Mouse (Mus musculus): ENCODE measurements around the gene 1110004F10Rik. TPM values are rescaled to one million over a fixed set of nuclear protein-coding genes. Genes with fewer than 3 reads are reported as not detected.

Gene 1110004F10Rik
- polyA plus RNA-seq, 1 experiment from 2014 or later = 319 TPM

GRCm38 (mm10) chr7:116103091-116103490 is 63.9 kb downstream of the 1110004F10Rik start:
- no peak overlapping the region for H3K27ac ChIP-seq (replicated peaks)
- no peaks in the 10 kb centered on the region for H3K9me3 ChIP-seq
- 97% methylated on average over 9 of the region's 9 CpGs for whole genome bisulfite sequencing
- ATAC-seq (ENCODE audit: low FRiP score, low read depth) = no peak
- peaks cover 2% of the 10 kb centered on the region; the same call in 1 of the 2 replicates for H3K4me1 ChIP-seq
- H3K36me3 ChIP-seq = peaks cover 73% of the 10 kb centered on the region
- no peak overlapping the region for H3K4me2 ChIP-seq (replicated peaks)
- H3K4me3 ChIP-seq = no peak overlapping the region
- H3K27me3 ChIP-seq = no peaks in the 10 kb centered on the region
- H3K9ac ChIP-seq (replicated peaks) = no peak overlapping the region

GRCm38 (mm10) chr7:116110661-116111060 is 71.5 kb downstream of the 1110004F10Rik start:
- H3K4me2 ChIP-seq (replicated peaks) = no peak overlapping the region
- no peak overlapping the region for H3K9ac ChIP-seq (replicated peaks)
- 0 out of 2 replicates have a peak, but pooled peaks cover 2% of the 10 kb centered on the region for H3K4me1 ChIP-seq
- no peaks in the 10 kb centered on the region for H3K9me3 ChIP-seq
- ATAC-seq (ENCODE audit: low FRiP score, low read depth) = no peak
- peaks cover 22% of the 10 kb centered on the region for H3K36me3 ChIP-seq
- H3K4me3 ChIP-seq = no peak overlapping the region
- no peaks in the 10 kb centered on the region; the same call in 1 of the 2 replicates for H3K27me3 ChIP-seq
- no peak overlapping the region for H3K27ac ChIP-seq (replicated peaks)
- 79% methylated on average over 3 of the region's 3 CpGs for WGBS

- Histone ChIP-seq H3K27me3 (no peaks in the 10 kb centered on the region; the same call in 1 of the 2 replicates), H3K9ac (replicated peaks) (no peak overlapping the region), H3K4me3 (no peak overlapping the region), H3K4me2 (replicated peaks) (no peak overlapping the region), H3K9me3 (no peaks in the 10 kb centered on the region), H3K27ac (replicated peaks) (no peak overlapping the region), H3K4me1 (0 out of 2 replicates have a peak, but pooled peaks cover 2% of the 10 kb centered on the region), H3K36me3 (peaks cover 13% of the 10 kb centered on the region)
- ATAC-seq (ENCODE audit: low FRiP score, low read depth) = no peak
- 83% methylated on average over 6 of the region's 6 CpGs for WGBS
Measured at GRCm38 (mm10) chr7:116111546-116111945, 72.3 kb downstream of the 1110004F10Rik start.

GRCm38 (mm10) chr7:116115216-116115930 is 76.2 kb downstream of the 1110004F10Rik start:
- no peak for ATAC-seq (ENCODE audit: low FRiP score, low read depth)
- Histone ChIP-seq H3K4me1 (0 out of 2 replicates have a peak, but pooled peaks cover 5% of the 10 kb centered on the region), H3K27ac (replicated peaks) (no peak overlapping the region), H3K9me3 (no peaks in the 10 kb centered on the region), H3K9ac (replicated peaks) (no peak overlapping the region), H3K36me3 (no peaks in the 10 kb centered on the region), H3K4me2 (replicated peaks) (no peak overlapping the region), H3K27me3 (no peaks in the 10 kb centered on the region; the same call in 1 of the 2 replicates), H3K4me3 (no peak overlapping the region)
- WGBS = 80% methylated on average over 12 of the region's 12 CpGs

DNA sequence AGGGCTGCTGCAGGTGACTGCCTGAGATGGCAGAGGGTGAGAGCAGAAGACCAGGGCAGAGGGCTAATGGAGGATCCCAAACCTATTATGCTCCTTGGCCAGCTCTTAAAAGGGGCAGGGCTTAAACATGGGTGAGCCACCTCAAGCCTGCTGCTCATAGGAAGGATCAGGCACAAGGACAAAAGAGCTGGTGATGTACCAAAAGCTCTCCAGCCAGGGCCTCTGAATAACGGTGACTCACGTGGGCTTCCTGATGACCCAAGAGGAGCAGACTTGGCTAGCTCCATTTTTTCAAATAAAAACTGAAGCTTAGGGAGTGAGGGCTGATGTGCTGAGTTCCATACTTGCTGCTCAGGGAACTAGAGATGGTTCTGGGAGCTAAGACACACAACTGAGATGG is 76.8 kb downstream of the 1110004F10Rik start:
- no peak overlapping the region for H3K9ac ChIP-seq (replicated peaks)
- no peaks in the 10 kb centered on the region; the same call in 1 of the 2 replicates for H3K27me3 ChIP-seq
- H3K27ac ChIP-seq (replicated peaks) = no peak overlapping the region
- no peak overlapping the region for H3K4me2 ChIP-seq (replicated peaks)
- ATAC-seq (ENCODE audit: low FRiP score, low read depth) = no peak
- peaks cover 10% of the 10 kb centered on the region; the same call in 1 of the 2 replicates for H3K4me1 ChIP-seq
- no peak overlapping the region for H3K4me3 ChIP-seq
- no peaks in the 10 kb centered on the region for H3K9me3 ChIP-seq
- no peaks in the 10 kb centered on the region for H3K36me3 ChIP-seq
- WGBS = 75% methylated on average over 2 of the region's 2 CpGs

GRCm38 (mm10) chr7:116119306-116119857 is 80.2 kb downstream of the 1110004F10Rik start:
- Histone ChIP-seq H3K9me3 (no peaks in the 10 kb centered on the region), H3K36me3 (no peaks in the 10 kb centered on the region), H3K9ac (replicated peaks) (no peak overlapping the region), H3K4me2 (replicated peaks) (no peak overlapping the region), H3K4me1 (peaks cover 39% of the 10 kb centered on the region), H3K27ac (replicated peaks) (no peak overlapping the region), H3K27me3 (no peaks in the 10 kb centered on the region; the same call in 1 of the 2 replicates), H3K4me3 (no peak overlapping the region)
- 65% methylated on average over 1 of the region's 1 CpGs for WGBS
- ATAC-seq (ENCODE audit: low FRiP score, low read depth) = no peak

- WGBS = 61% methylated on average over 4 of the region's 4 CpGs
- no peaks in the 10 kb centered on the region for H3K9me3 ChIP-seq
- peaks cover 37% of the 10 kb centered on the region for H3K4me1 ChIP-seq
- H3K9ac ChIP-seq (replicated peaks) = no peak overlapping the region
- no peaks in the 10 kb centered on the region; the same call in 1 of the 2 replicates for H3K27me3 ChIP-seq
- H3K27ac ChIP-seq (replicated peaks) = peak overlapping the region; percentile 66; the same call in 1 of the 2 replicates
- H3K4me2 ChIP-seq (replicated peaks) = peak overlapping the region; percentile 22; the same call in 1 of the 2 replicates
- no peak overlapping the region for H3K4me3 ChIP-seq
- ATAC-seq (ENCODE audit: low FRiP score, low read depth) = no peak
- H3K36me3 ChIP-seq = no peaks in the 10 kb centered on the region
Measured at GRCm38 (mm10) chr7:116120737-116121136, 81.5 kb downstream of the 1110004F10Rik start.

DNA sequence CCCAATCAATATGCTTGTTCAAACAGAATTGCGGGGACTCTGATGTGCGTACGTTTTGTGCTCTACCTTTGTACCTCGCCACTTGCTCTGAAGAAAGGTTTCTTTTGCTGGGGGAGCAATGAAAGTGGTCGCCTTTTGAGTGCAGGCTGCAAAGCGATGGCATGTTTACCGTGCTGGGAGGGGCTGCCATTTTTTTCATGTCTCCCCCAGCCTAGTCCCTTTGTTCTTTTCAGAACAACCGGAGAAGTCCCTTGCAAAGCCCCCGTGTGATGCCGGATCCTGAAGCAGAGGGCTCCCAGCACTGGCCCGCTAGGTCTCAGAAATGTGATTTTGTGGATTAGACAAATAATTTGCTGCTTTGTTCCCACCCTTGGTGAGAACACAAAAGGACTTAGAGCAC is 82.0 kb downstream of the 1110004F10Rik start:
- Histone ChIP-seq H3K4me1 (peaks cover 37% of the 10 kb centered on the region), H3K27me3 (no peaks in the 10 kb centered on the region), H3K9me3 (no peaks in the 10 kb centered on the region), H3K9ac (replicated peaks) (0 out of 2 replicates have a peak overlapping the region, but pooled peaks have one; percentile 20), H3K36me3 (no peaks in the 10 kb centered on the region), H3K27ac (replicated peaks) (peak overlapping the region; percentile 66), H3K4me3 (no peak overlapping the region), H3K4me2 (replicated peaks) (peak overlapping the region; percentile 22)
- 12% methylated on average over 11 of the region's 11 CpGs for WGBS
- no peak for ATAC-seq (ENCODE audit: low FRiP score, low read depth)

DNA sequence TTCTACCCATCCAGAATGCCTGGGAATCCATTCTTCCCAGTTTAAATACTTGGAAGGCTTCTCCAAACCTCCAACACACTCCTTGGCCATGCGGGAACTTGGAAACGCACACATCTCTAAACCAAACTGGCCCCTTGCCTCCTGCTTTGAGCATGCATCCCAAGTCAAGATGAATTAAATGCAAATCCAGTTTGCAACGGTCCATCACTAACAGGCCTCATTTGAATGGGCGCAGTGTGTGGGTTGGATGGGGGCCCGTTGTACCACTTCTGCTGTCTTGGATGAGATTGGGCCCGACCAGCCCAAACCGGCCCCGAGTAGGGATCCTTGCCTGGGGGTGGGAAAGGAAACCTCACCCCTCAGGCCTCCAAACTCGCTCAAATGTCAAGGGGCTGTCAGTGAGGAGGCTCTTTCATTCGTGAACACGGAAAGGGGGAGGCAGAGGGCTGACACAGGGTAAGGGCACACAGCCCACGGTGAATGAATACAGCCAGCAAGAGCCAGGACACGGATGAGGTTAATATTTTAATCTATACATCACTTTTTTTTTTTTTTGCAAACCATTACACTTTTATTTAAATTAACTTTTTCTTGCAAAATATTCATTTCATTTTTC is 83.9 kb downstream of the 1110004F10Rik start:
- no peaks in the 10 kb centered on the region for H3K9me3 ChIP-seq
- peaks cover 37% of the 10 kb centered on the region for H3K4me1 ChIP-seq

DNA sequence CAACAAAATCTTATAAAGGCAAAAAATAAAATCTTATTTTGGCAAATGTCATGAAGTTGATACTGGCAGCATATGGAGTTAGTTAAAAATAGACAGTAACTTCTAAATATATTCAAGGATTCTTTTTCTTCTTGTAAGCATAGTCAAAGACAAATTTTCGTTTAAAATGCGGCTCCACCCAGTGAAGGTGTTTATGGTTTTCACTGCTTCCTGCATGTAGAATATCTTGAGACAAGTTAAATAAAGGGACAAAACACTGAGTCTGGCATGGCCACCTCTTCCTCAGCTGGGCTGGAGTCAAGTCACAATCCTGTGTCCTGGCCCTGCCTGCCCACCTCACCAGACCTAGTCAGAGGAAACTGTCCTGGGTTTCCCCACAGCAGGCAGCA is 84.4 kb downstream of the 1110004F10Rik start:
- Histone ChIP-seq H3K36me3 (peaks cover 17% of the 10 kb centered on the region; the same call in 1 of the 2 replicates), H3K4me2 (replicated peaks) (no peak overlapping the region), H3K9me3 (no peaks in the 10 kb centered on the region), H3K9ac (replicated peaks) (no peak overlapping the region), H3K27ac (replicated peaks) (peak overlapping the region; percentile 16; the same call in 1 of the 2 replicates), H3K4me1 (peaks cover 37% of the 10 kb centered on the region), H3K4me3 (no peak overlapping the region), H3K27me3 (no peaks in the 10 kb centered on the region)
- 89% methylated on average over 2 of the region's 2 CpGs for WGBS
- no peak for ATAC-seq (ENCODE audit: low FRiP score, low read depth)

More for the DNA sequence above, 83.9 kb downstream of the 1110004F10Rik start:
- peak overlapping the region; percentile 64 for H3K27ac ChIP-seq (replicated peaks)
- ATAC-seq (ENCODE audit: low FRiP score, low read depth) = peak; percentile 82
- H3K4me2 ChIP-seq (replicated peaks) = 0 out of 2 replicates have a peak overlapping the region, but pooled peaks have one; percentile 9
- H3K27me3 ChIP-seq = no peaks in the 10 kb centered on the region
- WGBS = 33% methylated on average over 13 of the region's 13 CpGs
- no peak overlapping the region for H3K4me3 ChIP-seq
- peaks cover 12% of the 10 kb centered on the region; the same call in 1 of the 2 replicates for H3K36me3 ChIP-seq
- no peak overlapping the region for H3K9ac ChIP-seq (replicated peaks)

DNA sequence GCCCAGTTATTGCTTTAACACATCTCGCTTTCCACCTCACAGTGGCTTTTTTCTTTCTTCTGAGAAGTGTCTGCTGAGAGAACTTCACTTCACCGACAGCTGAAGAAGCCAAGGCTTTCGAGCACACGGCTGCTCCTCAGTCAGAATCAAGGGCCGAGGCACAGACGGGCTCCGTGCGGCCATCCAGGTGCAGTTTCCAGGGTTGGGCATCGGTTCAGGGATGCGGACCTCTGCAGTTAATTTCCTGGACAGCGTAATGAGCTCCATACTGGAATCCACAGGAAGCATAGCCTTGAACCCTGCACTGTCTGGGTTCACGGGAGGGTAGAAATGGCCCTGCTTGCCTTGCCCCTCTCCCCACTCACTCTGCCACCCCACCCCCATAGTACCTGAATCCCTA is 84.9 kb downstream of the 1110004F10Rik start:
- no peaks in the 10 kb centered on the region for H3K9me3 ChIP-seq
- H3K4me3 ChIP-seq = no peak overlapping the region
- 86% methylated on average over 12 of the region's 12 CpGs for WGBS
- ATAC-seq (ENCODE audit: low FRiP score, low read depth) = no peak
- peaks cover 37% of the 10 kb centered on the region for H3K4me1 ChIP-seq
- H3K9ac ChIP-seq (replicated peaks) = no peak overlapping the region; the same call in 1 of the 2 replicates
- peaks cover 17% of the 10 kb centered on the region; the same call in 1 of the 2 replicates for H3K36me3 ChIP-seq
- H3K27ac ChIP-seq (replicated peaks) = no peak overlapping the region
- no peak overlapping the region for H3K4me2 ChIP-seq (replicated peaks)
- H3K27me3 ChIP-seq = no peaks in the 10 kb centered on the region

- Histone ChIP-seq H3K36me3 (peaks cover 17% of the 10 kb centered on the region; the same call in 1 of the 2 replicates), H3K27ac (replicated peaks) (no peak overlapping the region), H3K4me1 (peaks cover 33% of the 10 kb centered on the region), H3K4me2 (replicated peaks) (no peak overlapping the region), H3K9me3 (no peaks in the 10 kb centered on the region), H3K4me3 (no peak overlapping the region), H3K9ac (replicated peaks) (no peak overlapping the region), H3K27me3 (no peaks in the 10 kb centered on the region)
- whole genome bisulfite sequencing = 87% methylated on average over 7 of the region's 7 CpGs
- ATAC-seq (ENCODE audit: low FRiP score, low read depth) = no peak
Measured at GRCm38 (mm10) chr7:116125671-116126070, 86.5 kb downstream of the 1110004F10Rik start.

All from midbrain, embryonic 12.5 days (tissue).